Mouse (Mus musculus): Measurements from ENCODE around the gene Ncoa7. TPM values are rescaled to one million over a fixed set of nuclear protein-coding genes. Genes with fewer than 3 reads are reported as not detected.
"Not testable (repeated sequence)": the region's sequence is repeated elsewhere in the genome, so short reads cannot be mapped to it uniquely, and the experiment has no call there.

Gene Ncoa7
- polyA plus RNA-seq, 1 experiment from 2014 or later: 26.6 TPM

- H3K4me1 ChIP-seq (replicated peaks; ENCODE audit: control insufficient read depth, insufficient read depth, low read length): no peaks in the 10 kb centered on the region
- no peak overlapping the region for H3K4me2 ChIP-seq (replicated peaks)
- no peak overlapping the region for H3K4me3 ChIP-seq (replicated peaks; ENCODE audit: low read length)
- H3K27me3 ChIP-seq (ENCODE audit: control insufficient read depth, insufficient read depth, low read length): no peaks in the 10 kb centered on the region
- H3K9me3 ChIP-seq (ENCODE audit: control insufficient read depth, low read length): no peaks in the 10 kb centered on the region
- H3K36me3 ChIP-seq (replicated peaks; ENCODE audit: control insufficient read depth, insufficient read depth): peaks cover 37% of the 10 kb centered on the region
- WGBS: 95% methylated on average over 6 of the region's 6 CpGs
- DNase-seq (ENCODE audit: low spot score) (no peak), ATAC-seq (ENCODE audit: low FRiP score) (no peak)
- H3K9ac ChIP-seq: no peak overlapping the region
- no peak overlapping the region for H3K27ac ChIP-seq
Observed at GRCm38 (mm10) chr10:30660564-30661328, 142.4 kb downstream of the Ncoa7 start.

DNA sequence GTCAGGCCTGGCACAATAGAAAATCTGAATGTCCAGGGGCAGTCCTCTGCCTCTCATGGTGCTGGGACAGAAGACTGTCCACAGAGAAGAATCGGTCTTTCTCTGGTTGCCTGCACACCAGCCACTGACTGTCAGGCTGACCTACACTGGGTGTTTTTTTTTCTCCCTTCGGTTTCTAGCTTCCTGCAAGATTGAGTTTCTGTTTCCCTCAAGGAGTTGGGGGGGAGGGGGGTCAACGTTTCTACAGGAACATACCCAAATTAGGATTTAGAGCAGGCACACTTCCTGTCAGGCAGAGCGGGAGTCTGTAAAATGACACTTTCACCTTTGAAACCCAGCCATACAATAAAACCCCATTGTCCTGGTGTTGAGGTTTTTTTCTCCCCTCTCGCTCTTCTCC is 147.5 kb downstream of the Ncoa7 start:
- no peak overlapping the region for H3K27ac ChIP-seq
- DNase-seq (ENCODE audit: low spot score): no peak

GRCm38 (mm10) chr10:30647681-30648080 is 155.4 kb downstream of the Ncoa7 start:
- no peak for DNase-seq (ENCODE audit: low spot score)
- H3K4me1 ChIP-seq (replicated peaks; ENCODE audit: control insufficient read depth, insufficient read depth, low read length): no peaks in the 10 kb centered on the region
- no peak overlapping the region for H3K9ac ChIP-seq
- WGBS: 50% methylated on average over 2 of the region's 2 CpGs
- no peak overlapping the region for H3K4me2 ChIP-seq (replicated peaks)
- H3K27ac ChIP-seq: no peak overlapping the region
- H3K36me3 ChIP-seq (replicated peaks; ENCODE audit: control insufficient read depth, insufficient read depth): peaks cover 26% of the 10 kb centered on the region
- no peaks in the 10 kb centered on the region for H3K27me3 ChIP-seq (ENCODE audit: control insufficient read depth, insufficient read depth, low read length)
- H3K9me3 ChIP-seq (ENCODE audit: control insufficient read depth, low read length): no peaks in the 10 kb centered on the region
- no peak overlapping the region for H3K4me3 ChIP-seq (replicated peaks; ENCODE audit: low read length)
- no peak for ATAC-seq (ENCODE audit: low FRiP score)

More for the DNA sequence above, 147.5 kb downstream of the Ncoa7 start:
- Histone ChIP-seq H3K4me1 (replicated peaks; ENCODE audit: control insufficient read depth, insufficient read depth, low read length) (no peaks in the 10 kb centered on the region), H3K4me3 (replicated peaks; ENCODE audit: low read length) (no peak overlapping the region), H3K27me3 (ENCODE audit: control insufficient read depth, insufficient read depth, low read length) (no peaks in the 10 kb centered on the region), H3K9ac (no peak overlapping the region), H3K36me3 (replicated peaks; ENCODE audit: control insufficient read depth, insufficient read depth) (peaks cover 42% of the 10 kb centered on the region), H3K9me3 (ENCODE audit: control insufficient read depth, low read length) (no peaks in the 10 kb centered on the region), H3K4me2 (replicated peaks) (peak overlapping the region; percentile 25)
- 22% methylated on average over 5 of the region's 5 CpGs for WGBS
- ATAC-seq (ENCODE audit: low FRiP score): no peak

DNA sequence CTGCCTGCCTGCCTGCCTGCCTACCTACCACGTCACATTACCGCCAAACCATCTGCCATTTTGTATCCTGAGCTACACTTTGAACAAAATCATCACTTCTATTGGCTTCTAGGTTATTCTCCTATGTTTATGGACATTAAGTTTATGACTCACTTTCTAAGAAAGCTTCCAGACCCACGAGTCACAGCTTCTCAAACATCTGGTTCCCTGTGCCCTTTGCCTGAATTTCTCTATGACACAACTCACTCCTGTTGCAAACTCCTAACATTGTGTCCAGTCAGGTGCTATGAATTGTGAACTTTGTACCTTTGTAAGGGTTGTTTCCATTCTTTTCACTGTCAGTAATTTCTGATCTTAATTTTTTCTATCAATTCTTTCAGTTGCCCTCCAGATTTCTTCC is 164.9 kb downstream of the Ncoa7 start:
- no peaks in the 10 kb centered on the region for H3K9me3 ChIP-seq (ENCODE audit: control insufficient read depth, low read length)
- no peak overlapping the region for H3K4me2 ChIP-seq (replicated peaks)
- no peak overlapping the region for H3K27ac ChIP-seq
- H3K36me3 ChIP-seq (replicated peaks; ENCODE audit: control insufficient read depth, insufficient read depth): no peaks in the 10 kb centered on the region
- H3K4me3 ChIP-seq (replicated peaks; ENCODE audit: low read length): no peak overlapping the region
- 86% methylated on average over 3 of the region's 3 CpGs for WGBS
- H3K27me3 ChIP-seq (ENCODE audit: control insufficient read depth, insufficient read depth, low read length): no peaks in the 10 kb centered on the region
- DNase-seq (ENCODE audit: low spot score) (no peak), ATAC-seq (ENCODE audit: low FRiP score) (no peak)
- H3K9ac ChIP-seq: no peak overlapping the region
- no peaks in the 10 kb centered on the region for H3K4me1 ChIP-seq (replicated peaks; ENCODE audit: control insufficient read depth, insufficient read depth, low read length)

GRCm38 (mm10) chr10:30636474-30637154 is 166.5 kb downstream of the Ncoa7 start:
- H3K9me3 ChIP-seq (ENCODE audit: control insufficient read depth, low read length); H3K36me3 ChIP-seq (replicated peaks; ENCODE audit: control insufficient read depth, insufficient read depth); H3K4me3 ChIP-seq (replicated peaks; ENCODE audit: low read length); H3K4me2 ChIP-seq (replicated peaks); H3K4me1 ChIP-seq (replicated peaks; ENCODE audit: control insufficient read depth, insufficient read depth, low read length); H3K27me3 ChIP-seq (ENCODE audit: control insufficient read depth, insufficient read depth, low read length); DNase-seq (ENCODE audit: low spot score); ATAC-seq (ENCODE audit: low FRiP score); H3K27ac ChIP-seq; H3K9ac ChIP-seq: not testable (repeated sequence)
- WGBS: 88% methylated on average over 1 of the region's 1 CpGs

GRCm38 (mm10) chr10:30632718-30633117 is 170.4 kb downstream of the Ncoa7 start:
- H3K27ac ChIP-seq: no peak overlapping the region
- H3K9ac ChIP-seq: no peak overlapping the region
- no peak overlapping the region for H3K4me2 ChIP-seq (replicated peaks)
- no peak overlapping the region for H3K4me3 ChIP-seq (replicated peaks; ENCODE audit: low read length)
- no peaks in the 10 kb centered on the region for H3K9me3 ChIP-seq (ENCODE audit: control insufficient read depth, low read length)
- no peak for DNase-seq (ENCODE audit: low spot score)
- no peaks in the 10 kb centered on the region for H3K36me3 ChIP-seq (replicated peaks; ENCODE audit: control insufficient read depth, insufficient read depth)
- 100% methylated on average over 1 of the region's 1 CpGs for WGBS
- ATAC-seq (ENCODE audit: low FRiP score): no peak
- no peaks in the 10 kb centered on the region for H3K27me3 ChIP-seq (ENCODE audit: control insufficient read depth, insufficient read depth, low read length)
- H3K4me1 ChIP-seq (replicated peaks; ENCODE audit: control insufficient read depth, insufficient read depth, low read length): no peaks in the 10 kb centered on the region

GRCm38 (mm10) chr10:30629977-30630376 is 173.1 kb downstream of the Ncoa7 start:
- ATAC-seq (ENCODE audit: low FRiP score): no peak
- H3K9me3 ChIP-seq (ENCODE audit: control insufficient read depth, low read length): no peaks in the 10 kb centered on the region

GRCm38 (mm10) chr10:30629513-30629912 is 173.6 kb downstream of the Ncoa7 start, which contains the start of gene Hint3:
Gene Hint3, minus strand, starts transcription at chr10:30629632.
- Histone ChIP-seq H3K4me1 (replicated peaks; ENCODE audit: control insufficient read depth, insufficient read depth, low read length) (no peaks in the 10 kb centered on the region), H3K4me2 (replicated peaks) (no peak within 1 kb of the TSS), H3K4me3 (replicated peaks; ENCODE audit: low read length) (no peak within 1 kb of the TSS), H3K9me3 (ENCODE audit: control insufficient read depth, low read length) (no peaks in the 10 kb centered on the region), H3K27ac (no peak within 1 kb of the TSS), H3K9ac (no peak within 1 kb of the TSS), H3K36me3 (replicated peaks; ENCODE audit: control insufficient read depth, insufficient read depth) (no peaks in the 10 kb centered on the region), H3K27me3 (ENCODE audit: control insufficient read depth, insufficient read depth, low read length) (no peaks in the 10 kb centered on the region)
- WGBS: 93% methylated on average over 3 of the region's 3 CpGs
- ATAC-seq (ENCODE audit: low FRiP score): no peak
- DNase-seq (ENCODE audit: low spot score): no peak

More at GRCm38 (mm10) chr10:30629977-30630376, 173.1 kb downstream of the Ncoa7 start:
- H3K27ac ChIP-seq: no peak overlapping the region
- no peaks in the 10 kb centered on the region for H3K4me1 ChIP-seq (replicated peaks; ENCODE audit: control insufficient read depth, insufficient read depth, low read length)
- H3K4me2 ChIP-seq (replicated peaks): no peak overlapping the region
- no peaks in the 10 kb centered on the region for H3K27me3 ChIP-seq (ENCODE audit: control insufficient read depth, insufficient read depth, low read length)
- H3K36me3 ChIP-seq (replicated peaks; ENCODE audit: control insufficient read depth, insufficient read depth): no peaks in the 10 kb centered on the region
- H3K4me3 ChIP-seq (replicated peaks; ENCODE audit: low read length): no peak overlapping the region
- H3K9ac ChIP-seq: no peak overlapping the region
- no peak for DNase-seq (ENCODE audit: low spot score)

DNA sequence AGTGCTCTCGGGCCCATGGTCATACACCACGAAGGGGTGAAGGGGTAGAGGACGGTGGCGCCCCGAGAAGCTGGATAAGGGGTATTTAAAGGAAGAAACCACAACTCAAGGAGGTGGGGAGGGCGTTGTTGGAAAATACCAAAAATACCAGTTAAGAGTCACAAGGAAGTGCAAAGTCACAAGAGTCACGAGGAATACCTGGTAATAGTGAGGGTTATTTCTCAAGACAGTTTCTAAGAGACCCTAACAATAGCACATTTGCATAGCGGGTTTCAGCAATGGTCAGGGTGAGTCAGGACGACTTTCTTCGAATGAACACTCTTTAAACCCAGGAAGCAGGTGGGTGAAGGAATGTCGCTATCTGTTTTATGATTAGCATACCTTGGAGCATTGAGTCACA is 174.7 kb downstream of the Ncoa7 start:
- H3K4me3 ChIP-seq (replicated peaks; ENCODE audit: low read length); H3K4me1 ChIP-seq (replicated peaks; ENCODE audit: control insufficient read depth, insufficient read depth, low read length); ATAC-seq (ENCODE audit: low FRiP score); H3K4me2 ChIP-seq (replicated peaks); H3K9ac ChIP-seq; H3K9me3 ChIP-seq (ENCODE audit: control insufficient read depth, low read length); H3K36me3 ChIP-seq (replicated peaks; ENCODE audit: control insufficient read depth, insufficient read depth); H3K27me3 ChIP-seq (ENCODE audit: control insufficient read depth, insufficient read depth, low read length); DNase-seq (ENCODE audit: low spot score); H3K27ac ChIP-seq: not testable (repeated sequence)
- 92% methylated on average over 11 of the region's 11 CpGs for WGBS

Measured in hindbrain, embryonic 14.5 days (tissue).